Mouse (Mus musculus) bone marrow macrophage, adult 2 months (primary cell): ENCODE measurements around the gene Manba.

Experiments used
- CTCF ChIP-seq: IDR thresholded peaks from 2 replicates; pipeline ENCODE4 v1.5.1; 2012; ENCODE audit warnings: low read depth, mild to moderate bottlenecking, low read length, moderate library complexity
- POLR2A ChIP-seq: IDR thresholded peaks from 2 replicates; pipeline ENCODE4 v1.6.1; 2012; ENCODE audit warnings: mild to moderate bottlenecking, low read depth, low read length, borderline replicate concordance

DNA sequence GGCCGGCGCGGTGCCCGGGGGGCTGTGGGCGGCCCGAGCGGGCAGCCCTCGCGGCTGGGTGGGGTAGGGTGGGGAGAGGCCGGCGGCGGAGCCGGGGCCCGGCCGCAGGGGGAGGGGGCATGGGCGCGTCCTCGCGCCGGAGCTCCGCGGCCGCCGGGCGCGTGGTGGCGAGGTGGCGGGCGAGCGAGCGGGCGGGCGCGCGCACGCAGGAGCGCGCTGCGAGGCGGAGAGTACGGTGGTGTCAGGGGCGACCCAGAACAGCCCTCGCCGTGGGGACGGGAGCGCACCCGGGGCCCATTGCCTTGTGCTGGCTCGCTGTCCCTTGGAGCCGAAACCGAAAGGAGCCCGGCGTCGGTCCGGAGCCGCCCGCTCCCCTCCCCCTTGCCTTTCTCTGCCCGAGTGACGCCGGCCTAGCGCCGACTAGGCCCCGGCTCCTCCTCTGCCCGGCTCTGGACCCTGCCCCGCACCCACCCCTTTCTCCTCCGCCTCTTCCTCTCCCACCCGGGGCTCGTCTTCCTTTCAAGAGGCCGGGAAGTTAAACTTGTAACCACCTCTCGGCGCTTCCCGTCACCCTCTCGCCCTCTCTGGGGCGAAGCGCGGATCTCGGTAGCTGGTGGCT, 46.4 kb upstream of the Manba start:
- no peak for TF ChIP-seq POLR2A
- TF ChIP-seq CTCF, result no peak
